Mouse (Mus musculus): ENCODE measurements around the gene Creb3. TPM values are rescaled to one million over a fixed set of nuclear protein-coding genes. Genes with fewer than 3 reads are reported as not detected.
A peak's percentile ranks its signal among the peaks of the same experiment; 100 is the strongest.

Gene Creb3
- polyA plus RNA-seq (2012; rRNA removed) (9.6 and 10.9 TPM in 2 replicates), polyA plus RNA-seq (2014; fragmentation: Nextera tagmentation; extraction: Ambion mirVana) (21.2 and 21.7 TPM in 2 replicates)

GRCm38 (mm10) chr4:43561997-43562768, at the start of gene Creb3, which contains the start of gene Tln1:
Gene Creb3, plus strand, starts transcription at chr4:43562332.
Gene Tln1, minus strand, starts transcription at chr4:43562691.
- Histone ChIP-seq H3K4me2 (ENCODE audit: low read depth) (peak within 1 kb of the TSS; percentile 99), H3K27ac (peak within 1 kb of the TSS; percentile 92), H3K27me3 (ENCODE audit: control insufficient read depth, insufficient read depth, low read length) (no peaks in the 10 kb centered on the region), H3K4me3 (ENCODE audit: insufficient read depth in 1 of 2, low read depth in 2 of 2, low read length in 2 of 2) (peak within 1 kb of the TSS; percentile 75 to 97), H3K4me1 (replicated peaks; ENCODE audit: control insufficient read depth in 2 of 2, insufficient read depth in 2 of 2, low read length in 1 of 2) (peaks cover 33 to 48% of the 10 kb centered on the region in 2 experiments), H3K36me3 (replicated peaks; ENCODE audit: control insufficient read depth, insufficient read depth, low read depth) (peaks cover 25% of the 10 kb centered on the region), H3K9me3 (ENCODE audit: control insufficient read depth, low read length) (no peaks in the 10 kb centered on the region), H3K9ac (replicated peaks) (peak within 1 kb of the TSS; percentile 81)
- peak; percentile 95 to 97 (median 96) for DNase-seq (ENCODE audit: low read depth in 3 of 3, low spot score in 3 of 3)
- TF ChIP-seq CTCF (IDR thresholded peaks at IDR 0.05; ENCODE audit: low read depth) (0 out of 2 replicates have a peak, but pooled peaks have one; percentile 18), EP300 (IDR thresholded peaks at IDR 0.05; ENCODE audit: low read depth) (no peak; the same call in 1 of the 2 replicates)
- ATAC-seq (ENCODE audit: insufficient read depth), result peak; percentile 84
- WGBS (ENCODE audit: insufficient replicate concordance), result under 1% methylated on average over 62 of the region's 62 CpGs

- TF ChIP-seq EP300 (IDR thresholded peaks at IDR 0.05; ENCODE audit: low read depth) (no peak), CTCF (IDR thresholded peaks at IDR 0.05; ENCODE audit: low read depth) (no peak)
- no peak overlapping the region for H3K4me2 ChIP-seq (ENCODE audit: low read depth)
- no peak for DNase-seq (ENCODE audit: low read depth in 3 of 3, low spot score in 3 of 3)
- peaks cover 0 to 12% of the 10 kb centered on the region in 2 experiments; a peak in 2 of 4 replicates for H3K4me1 ChIP-seq (replicated peaks; ENCODE audit: control insufficient read depth in 2 of 2, insufficient read depth in 2 of 2, low read length in 1 of 2)
- H3K9ac ChIP-seq (replicated peaks), result no peak overlapping the region
- no peaks in the 10 kb centered on the region for H3K27me3 ChIP-seq (ENCODE audit: control insufficient read depth, insufficient read depth, low read length)
- ATAC-seq (ENCODE audit: insufficient read depth), result no peak
- H3K27ac ChIP-seq, result no peak overlapping the region
- WGBS (ENCODE audit: insufficient replicate concordance), result 65% methylated on average over 7 of the region's 7 CpGs
- H3K36me3 ChIP-seq (replicated peaks; ENCODE audit: control insufficient read depth, insufficient read depth, low read depth), result no peaks in the 10 kb centered on the region
- no peak overlapping the region for H3K4me3 ChIP-seq (ENCODE audit: insufficient read depth in 1 of 2, low read depth in 2 of 2, low read length in 2 of 2)
- H3K9me3 ChIP-seq (ENCODE audit: control insufficient read depth, low read length), result no peaks in the 10 kb centered on the region
These were observed 49.5 kb upstream of the Creb3 start for GRCm38 (mm10) chr4:43512653-43513052.

DNA sequence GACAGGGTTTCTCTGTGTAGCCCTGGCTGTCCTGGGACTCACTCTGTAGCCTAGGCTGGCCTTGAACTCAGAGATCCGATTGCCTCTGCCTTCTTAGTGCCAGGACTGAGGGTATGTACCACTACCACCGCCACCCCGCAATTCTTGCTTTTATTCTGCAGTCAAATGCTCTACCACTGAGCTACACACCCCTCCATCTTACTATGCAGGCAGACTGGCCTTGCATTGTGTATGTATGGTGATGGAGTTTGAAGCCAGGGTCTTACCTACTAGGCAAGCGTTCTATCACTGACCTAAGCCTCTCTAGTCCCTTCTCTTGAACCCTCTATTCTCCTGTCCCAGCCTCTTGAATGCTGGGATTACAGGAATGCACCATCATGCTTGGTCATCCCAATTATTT, 48.8 kb upstream of the Creb3 start:
- peaks cover 0 to 8% of the 10 kb centered on the region in 2 experiments; a peak in 2 of 4 replicates for H3K4me1 ChIP-seq (replicated peaks; ENCODE audit: control insufficient read depth in 2 of 2, insufficient read depth in 2 of 2, low read length in 1 of 2)
- DNase-seq (ENCODE audit: low read depth in 3 of 3, low spot score in 3 of 3) (no peak), ATAC-seq (ENCODE audit: insufficient read depth) (no peak)
- no peak overlapping the region for H3K9ac ChIP-seq (replicated peaks)
- WGBS (ENCODE audit: insufficient replicate concordance), result 77% methylated on average over 4 of the region's 4 CpGs
- no peak overlapping the region for H3K4me2 ChIP-seq (ENCODE audit: low read depth)
- H3K27ac ChIP-seq, result no peak overlapping the region
- no peaks in the 10 kb centered on the region for H3K9me3 ChIP-seq (ENCODE audit: control insufficient read depth, low read length)
- TF ChIP-seq CTCF (IDR thresholded peaks at IDR 0.05; ENCODE audit: low read depth) (no peak), EP300 (IDR thresholded peaks at IDR 0.05; ENCODE audit: low read depth) (no peak)
- no peak overlapping the region for H3K4me3 ChIP-seq (ENCODE audit: insufficient read depth in 1 of 2, low read depth in 2 of 2, low read length in 2 of 2)
- no peaks in the 10 kb centered on the region for H3K27me3 ChIP-seq (ENCODE audit: control insufficient read depth, insufficient read depth, low read length)
- H3K36me3 ChIP-seq (replicated peaks; ENCODE audit: control insufficient read depth, insufficient read depth, low read depth), result no peaks in the 10 kb centered on the region

DNA sequence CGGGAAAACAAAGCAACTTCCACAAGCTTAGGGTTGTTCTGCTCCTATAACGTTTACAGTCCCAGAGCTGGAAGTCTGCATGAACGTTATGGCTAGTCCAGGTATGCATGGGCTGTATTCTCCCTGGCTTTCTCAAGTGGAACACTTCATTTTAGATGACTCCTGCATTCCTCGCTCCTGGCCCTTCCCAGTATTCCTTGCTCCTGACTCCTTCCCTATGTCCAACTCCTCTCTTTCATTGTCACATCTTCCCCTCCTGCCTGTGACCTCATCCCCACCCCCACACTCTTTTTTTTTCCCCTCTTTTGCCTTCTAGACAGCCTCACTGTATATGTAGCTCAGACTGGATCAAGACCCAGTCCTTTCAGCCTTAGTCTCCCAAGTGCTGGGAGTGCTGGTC, 48.3 kb upstream of the Creb3 start:
- H3K36me3 ChIP-seq (replicated peaks; ENCODE audit: control insufficient read depth, insufficient read depth, low read depth), result no peaks in the 10 kb centered on the region
- H3K4me3 ChIP-seq (ENCODE audit: insufficient read depth in 1 of 2, low read depth in 2 of 2, low read length in 2 of 2), result no peak overlapping the region
- H3K9me3 ChIP-seq (ENCODE audit: control insufficient read depth, low read length), result no peaks in the 10 kb centered on the region
- WGBS (ENCODE audit: insufficient replicate concordance), result 63% methylated on average over 4 of the region's 4 CpGs
- peaks cover 0 to 7% of the 10 kb centered on the region in 2 experiments; a peak in 2 of 4 replicates for H3K4me1 ChIP-seq (replicated peaks; ENCODE audit: control insufficient read depth in 2 of 2, insufficient read depth in 2 of 2, low read length in 1 of 2)
- H3K27ac ChIP-seq, result no peak overlapping the region
- ATAC-seq (ENCODE audit: insufficient read depth), result no peak
- no peak for DNase-seq (ENCODE audit: low read depth in 3 of 3, low spot score in 3 of 3)
- no peaks in the 10 kb centered on the region; the same call in 1 of the 2 replicates for H3K27me3 ChIP-seq (ENCODE audit: control insufficient read depth, insufficient read depth, low read length)
- no peak overlapping the region for H3K9ac ChIP-seq (replicated peaks)
- H3K4me2 ChIP-seq (ENCODE audit: low read depth), result no peak overlapping the region
- TF ChIP-seq EP300 (IDR thresholded peaks at IDR 0.05; ENCODE audit: low read depth), result no peak

Measured in liver, embryonic 14.5 days (tissue).